Mouse (Mus musculus): ENCODE results near the gene Adgre5. TPM values are rescaled to one million over a fixed set of nuclear protein-coding genes. Genes with fewer than 3 reads are reported as not detected.

The Adgre5 gene
- polyA plus RNA-seq, 1 experiment from 2014 or later = 35.9 TPM

- Histone ChIP-seq H3K27ac (replicated peaks in 1 of 2; ENCODE audit: control insufficient read depth in 1 of 2, insufficient read depth in 1 of 2, low read depth in 2 of 2, low read length in 2 of 2) (no peak overlapping the region), H3K4me2 (ENCODE audit: low read length) (no peak overlapping the region), H3K9me3 (ENCODE audit: control insufficient read depth, low read length) (no peaks in the 10 kb centered on the region), H3K27me3 (ENCODE audit: control insufficient read depth, insufficient read depth, low read length) (no peaks in the 10 kb centered on the region), H3K4me3 (ENCODE audit: control insufficient read depth in 1 of 2, insufficient read depth in 1 of 2, low read depth in 1 of 2, low read length in 2 of 2) (no peak overlapping the region), H3K9ac (ENCODE audit: low read length) (no peak overlapping the region), H3K4me1 (ENCODE audit: control insufficient read depth in 2 of 2, insufficient read depth in 2 of 2, low read length in 2 of 2) (peaks cover 10 to 14% of the 10 kb centered on the region in 2 experiments; a peak in 3 of 4 replicates), H3K36me3 (ENCODE audit: control insufficient read depth, insufficient read depth, low read length) (peaks cover 86% of the 10 kb centered on the region)
- ATAC-seq (ENCODE audit: insufficient number of reproducible peaks, insufficient read depth, low FRiP score, low read depth) = no peak
- 92% methylated on average over 12 of the region's 12 CpGs for WGBS
These were observed 61.3 kb downstream of the Adgre5 start for GRCm38 (mm10) chr8:83679866-83680265.

- Histone ChIP-seq H3K9ac (ENCODE audit: low read length) (no peak overlapping the region), H3K27me3 (ENCODE audit: control insufficient read depth, insufficient read depth, low read length) (no peaks in the 10 kb centered on the region), H3K4me1 (ENCODE audit: control insufficient read depth in 2 of 2, insufficient read depth in 2 of 2, low read length in 2 of 2) (no peaks in the 10 kb centered on the region), H3K9me3 (ENCODE audit: control insufficient read depth, low read length) (no peaks in the 10 kb centered on the region), H3K36me3 (ENCODE audit: control insufficient read depth, insufficient read depth, low read length) (peaks cover 88% of the 10 kb centered on the region), H3K27ac (replicated peaks in 1 of 2; ENCODE audit: control insufficient read depth in 1 of 2, insufficient read depth in 1 of 2, low read depth in 2 of 2, low read length in 2 of 2) (no peak overlapping the region), H3K4me2 (ENCODE audit: low read length) (no peak overlapping the region), H3K4me3 (ENCODE audit: control insufficient read depth in 1 of 2, insufficient read depth in 1 of 2, low read depth in 1 of 2, low read length in 2 of 2) (no peak overlapping the region)
- no peak for ATAC-seq (ENCODE audit: insufficient number of reproducible peaks, insufficient read depth, low FRiP score, low read depth)
- WGBS = 92% methylated on average over 5 of the region's 5 CpGs
These were observed 66.6 kb downstream of the Adgre5 start for GRCm38 (mm10) chr8:83674497-83674896.

Small RNA genes lying within 50 kb of the gene (microRNA-seq; reads per million reads assigned to microRNA genes)
- not detected for gene Mir1668

Other genes with a start within 250 kb of the Adgre5 start
- gene Olfr370, start 205.5 kb downstream of the Adgre5 start, polyA plus RNA-seq (2014; fragmentation: Nextera tagmentation; extraction: Ambion mirVana) = not detected in 2 replicates
- gene Ndufb7, start 174.7 kb downstream of the Adgre5 start, polyA plus RNA-seq (2014; fragmentation: Nextera tagmentation; extraction: Ambion mirVana) = 717 and 718 TPM in 2 replicates
- 461 and 507 TPM in 2 replicates for gene Tecr, start 133.4 kb downstream of the Adgre5 start, polyA plus RNA-seq (2014; fragmentation: Nextera tagmentation; extraction: Ambion mirVana)
- 37.0 and 38.2 TPM in 2 replicates for gene Dnajb1, start 133.1 kb downstream of the Adgre5 start, polyA plus RNA-seq (2014; fragmentation: Nextera tagmentation; extraction: Ambion mirVana)
- 133 and 139 TPM in 2 replicates for gene Gipc1, start 88.6 kb downstream of the Adgre5 start, polyA plus RNA-seq (2014; fragmentation: Nextera tagmentation; extraction: Ambion mirVana)
- 0.42 and 0.58 TPM in 2 replicates for gene Ptger1, start 74.6 kb downstream of the Adgre5 start, polyA plus RNA-seq (2014; fragmentation: Nextera tagmentation; extraction: Ambion mirVana)
- 19.5 and 22.7 TPM in 2 replicates for gene Pkn1, start 42.1 kb downstream of the Adgre5 start, polyA plus RNA-seq (2014; fragmentation: Nextera tagmentation; extraction: Ambion mirVana)
- gene Ddx39, start 26.1 kb downstream of the Adgre5 start, polyA plus RNA-seq (2014; fragmentation: Nextera tagmentation; extraction: Ambion mirVana) = 114 and 119 TPM in 2 replicates
- 10.4 and 13.0 TPM in 2 replicates for gene Adgrl1, start 158.8 kb upstream of the Adgre5 start, polyA plus RNA-seq (2014; fragmentation: Nextera tagmentation; extraction: Ambion mirVana)
- gene Gm10644, start 213.9 kb upstream of the Adgre5 start, polyA plus RNA-seq (2014; fragmentation: Nextera tagmentation; extraction: Ambion mirVana) = 0.51 and 0.66 TPM in 2 replicates
- gene Asf1b, start 214.2 kb upstream of the Adgre5 start, polyA plus RNA-seq (2014; fragmentation: Nextera tagmentation; extraction: Ambion mirVana) = 57.2 and 60.7 TPM in 2 replicates
- 160 and 211 TPM in 2 replicates for gene Prkaca, start 231.7 kb upstream of the Adgre5 start, polyA plus RNA-seq (2014; fragmentation: Nextera tagmentation; extraction: Ambion mirVana)